Mouse (Mus musculus) midbrain, embryonic 14.5 days (tissue): ENCODE measurements at regions not wholly inside any gene's neighbourhood (a gene's known extent, or its start where the extent isn't known, plus 50 kb on each side); places are given as distances from the start of the nearest gene placed in this dataset.

Experiments
- ATAC-seq: fragments of 200-750 bp; cut with Nextera tagmentation; 2 replicates; pipeline ENCODE4 v1.8.0; 2017; ENCODE audit warnings: moderate number of reproducible peaks, moderate library complexity; ENCODE audit not compliant: low FRiP score, low TSS enrichment
- DNase-seq: peaks from one replicate; pipeline ENCODE4 v3.0.0-alpha.2; 2015
- H3K27ac ChIP-seq: fragments of 300-500 bp; sonication (generic); replicated peaks from 2 replicates; pipeline ENCODE4 v1.5.1; 2014; ENCODE audit warnings: mild to moderate bottlenecking, low read depth, low read length, moderate library complexity
- H3K27me3 ChIP-seq: fragments of 300-500 bp; sonication (generic); 2 replicates; pipeline ENCODE4 v1.6.1; 2014; ENCODE audit warnings: low read length, control low read depth, mixed read lengths; ENCODE audit not compliant: control insufficient read depth, insufficient read depth
- H3K36me3 ChIP-seq: fragments of 300-500 bp; sonication (generic); 2 replicates; pipeline ENCODE4 v1.6.1; 2014; ENCODE audit warnings: low read length, control low read depth; ENCODE audit not compliant: control insufficient read depth, insufficient read depth
- H3K4me1 ChIP-seq: fragments of 300-500 bp; sonication (generic); 2 replicates; pipeline ENCODE4 v1.6.1; 2014; ENCODE audit warnings: mild to moderate bottlenecking, antibody characterized with exemption, low read length, control low read depth; ENCODE audit not compliant: control insufficient read depth, insufficient read depth
- H3K4me2 ChIP-seq: fragments of 300-500 bp; sonication (generic); 2 replicates; pipeline ENCODE4 v1.6.1; 2014; ENCODE audit warnings: mild to moderate bottlenecking, low read length, moderate library complexity
- H3K4me3 ChIP-seq: fragments of 300-500 bp; sonication (generic); replicated peaks from 2 replicates; pipeline ENCODE4 v1.5.1; 2014; ENCODE audit warnings: low read depth, low read length
- H3K9ac ChIP-seq: fragments of 300-500 bp; sonication (generic); replicated peaks from 2 replicates; pipeline ENCODE4 v1.6.1; 2014; ENCODE audit warnings: mild to moderate bottlenecking, low read length, moderate library complexity
- H3K9me3 ChIP-seq: fragments of 300-500 bp; sonication (generic); 2 replicates; pipeline ENCODE4 v1.6.1; 2016; ENCODE audit warnings: low read length, control low read depth, mixed read lengths; ENCODE audit not compliant: control insufficient read depth
- WGBS: fragments of 180-500 bp; shearing (Covaris S2); extraction: QIAGEN DNeasy Blood & Tissue Kit; methylation state at CpG from one replicate; pipeline ENCODE4 v1.1.7; 2014; 5-methylcytosine and 5-hydroxymethylcytosine counted together

GRCm38 (mm10) chr2:128536294-128536693 is 54.7 kb upstream of the Spdye4c start:
- no peaks in the 10 kb centered on the region for H3K27me3 ChIP-seq
- no peak overlapping the region for H3K27ac ChIP-seq
- H3K36me3 ChIP-seq = no peaks in the 10 kb centered on the region
- no peak overlapping the region for H3K9ac ChIP-seq
- H3K4me2 ChIP-seq = no peak overlapping the region
- WGBS = 88% methylated on average over 3 of the region's 3 CpGs
- H3K4me1 ChIP-seq = no peaks in the 10 kb centered on the region
- H3K9me3 ChIP-seq = no peaks in the 10 kb centered on the region
- H3K4me3 ChIP-seq = no peak overlapping the region
- DNase-seq = no peak
- no peak for ATAC-seq

GRCm38 (mm10) chr2:128537425-128537824 is 53.6 kb upstream of the Spdye4c start:
- ATAC-seq (no peak), DNase-seq (no peak)
- Histone ChIP-seq H3K27me3 (no peaks in the 10 kb centered on the region), H3K36me3 (no peaks in the 10 kb centered on the region), H3K4me3 (no peak overlapping the region), H3K9ac (no peak overlapping the region), H3K9me3 (no peaks in the 10 kb centered on the region), H3K27ac (no peak overlapping the region), H3K4me2 (no peak overlapping the region), H3K4me1 (no peaks in the 10 kb centered on the region)
- 88% methylated on average over 6 of the region's 6 CpGs for WGBS

- no peaks in the 10 kb centered on the region for H3K4me1 ChIP-seq
- H3K27me3 ChIP-seq = no peaks in the 10 kb centered on the region
- H3K9ac ChIP-seq = no peak overlapping the region
- no peak for ATAC-seq
- no peak overlapping the region for H3K4me2 ChIP-seq
- H3K4me3 ChIP-seq = no peak overlapping the region
- H3K36me3 ChIP-seq = no peaks in the 10 kb centered on the region
- no peaks in the 10 kb centered on the region for H3K9me3 ChIP-seq
- whole genome bisulfite sequencing = 91% methylated on average over 8 of the region's 8 CpGs
- no peak overlapping the region for H3K27ac ChIP-seq
- no peak for DNase-seq
These were observed 52.3 kb upstream of the Spdye4c start for GRCm38 (mm10) chr2:128538736-128539135.
